Mouse (Mus musculus) embryonic facial prominence, embryonic 15.5 days (tissue): ENCODE results near the gene Gm10272. TPM values are rescaled to one million over a fixed set of nuclear protein-coding genes. Genes with fewer than 3 reads are reported as not detected.

Experiments used
- ATAC-seq: fragments of 200-750 bp; cut with Nextera tagmentation; 2 replicates; pipeline ENCODE4 v1.8.0; 2017; ENCODE audit warnings: low read depth, moderate TSS enrichment; ENCODE audit not compliant: insufficient number of reproducible peaks, low FRiP score, low TSS enrichment
- H3K27ac ChIP-seq: fragments of 300-500 bp; sonication (generic); replicated peaks from 2 replicates; pipeline ENCODE4 v1.5.1; 2015; ENCODE audit warnings: mild to moderate bottlenecking, inconsistent platforms
- H3K27me3 ChIP-seq: fragments of 300-500 bp; sonication (generic); 2 replicates; pipeline ENCODE4 v1.6.1; 2015; ENCODE audit warnings: inconsistent platforms
- H3K36me3 ChIP-seq: fragments of 300-500 bp; sonication (generic); 2 replicates; pipeline ENCODE4 v1.6.1; 2015; ENCODE audit warnings: mild to moderate bottlenecking, inconsistent platforms
- H3K4me1 ChIP-seq: fragments of 300-500 bp; sonication (generic); 2 replicates; pipeline ENCODE4 v1.6.1; 2015; ENCODE audit warnings: inconsistent platforms
- H3K4me2 ChIP-seq: fragments of 300-500 bp; sonication (generic); replicated peaks from 2 replicates; pipeline ENCODE4 v1.6.1; 2015; ENCODE audit warnings: mild to moderate bottlenecking, inconsistent platforms
- H3K4me3 ChIP-seq: fragments of 300-500 bp; sonication (generic); replicated peaks from 2 replicates; pipeline ENCODE4 v1.5.1; 2015; ENCODE audit warnings: mild to moderate bottlenecking, inconsistent platforms
- H3K9ac ChIP-seq: fragments of 300-500 bp; sonication (generic); 2 replicates; pipeline ENCODE4 v1.6.1; 2015; ENCODE audit warnings: inconsistent platforms
- H3K9me3 ChIP-seq: fragments of 300-500 bp; sonication (generic); replicated peaks from 2 replicates; pipeline ENCODE4 v1.6.1; 2016; ENCODE audit warnings: inconsistent platforms
- WGBS: fragments of 180-500 bp; shearing (Covaris S2); methylation state at CpG from one replicate; pipeline ENCODE4 v1.1.7; 2015; 5-methylcytosine and 5-hydroxymethylcytosine counted together
- polyA plus RNA-seq: library from polyadenylated mRNA; unstranded; fragments of >200 nt; fragmentation: Nextera tagmentation; extraction: Ambion mirVana; gene quantifications from 2 replicates; pipeline ENCODE4 v1.2.1, GENCODE M21; 2015

Gene Gm10272
- 0.59 TPM in 1 of 2 replicates, not detected in the other for polyA plus RNA-seq

DNA sequence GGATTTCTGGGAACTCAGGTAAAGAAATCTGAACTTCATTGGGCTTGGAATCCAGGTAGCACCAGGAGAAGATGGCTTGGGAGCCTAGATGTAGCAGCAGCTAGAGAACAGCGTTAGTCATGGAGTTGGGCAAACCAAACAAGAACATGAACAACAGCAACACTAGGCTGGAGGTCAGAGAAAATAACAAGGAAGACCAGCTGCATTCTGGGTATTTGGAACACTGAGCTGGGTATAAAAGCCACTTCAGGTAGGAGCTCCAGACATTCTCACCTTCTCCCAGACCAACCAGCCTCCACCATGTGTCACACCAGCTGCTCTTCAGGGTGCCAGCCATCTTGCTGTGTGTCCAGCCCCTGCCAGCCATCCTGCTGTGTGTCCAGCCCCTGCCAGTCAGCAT, at the start of gene Gm10272:
Gm10272 (plus strand) TSS at position 301 of the 400 bp plus-strand sequence.
- Histone ChIP-seq H3K4me1 (no peaks in the 10 kb centered on the region), H3K4me3 (no peak within 1 kb of the TSS), H3K9ac (no peak within 1 kb of the TSS), H3K27me3 (no peaks in the 10 kb centered on the region), H3K9me3 (no peaks in the 10 kb centered on the region), H3K27ac (no peak within 1 kb of the TSS), H3K4me2 (no peak within 1 kb of the TSS), H3K36me3 (no peaks in the 10 kb centered on the region)
- WGBS: 96% methylated on average over 1 of the region's 1 CpGs
- no peak for ATAC-seq

GRCm38 (mm10) chr10:77658286-77658994, 48.0 kb upstream of the Gm10272 start:
- WGBS: 50% methylated on average over 15 of the region's 15 CpGs

DNA sequence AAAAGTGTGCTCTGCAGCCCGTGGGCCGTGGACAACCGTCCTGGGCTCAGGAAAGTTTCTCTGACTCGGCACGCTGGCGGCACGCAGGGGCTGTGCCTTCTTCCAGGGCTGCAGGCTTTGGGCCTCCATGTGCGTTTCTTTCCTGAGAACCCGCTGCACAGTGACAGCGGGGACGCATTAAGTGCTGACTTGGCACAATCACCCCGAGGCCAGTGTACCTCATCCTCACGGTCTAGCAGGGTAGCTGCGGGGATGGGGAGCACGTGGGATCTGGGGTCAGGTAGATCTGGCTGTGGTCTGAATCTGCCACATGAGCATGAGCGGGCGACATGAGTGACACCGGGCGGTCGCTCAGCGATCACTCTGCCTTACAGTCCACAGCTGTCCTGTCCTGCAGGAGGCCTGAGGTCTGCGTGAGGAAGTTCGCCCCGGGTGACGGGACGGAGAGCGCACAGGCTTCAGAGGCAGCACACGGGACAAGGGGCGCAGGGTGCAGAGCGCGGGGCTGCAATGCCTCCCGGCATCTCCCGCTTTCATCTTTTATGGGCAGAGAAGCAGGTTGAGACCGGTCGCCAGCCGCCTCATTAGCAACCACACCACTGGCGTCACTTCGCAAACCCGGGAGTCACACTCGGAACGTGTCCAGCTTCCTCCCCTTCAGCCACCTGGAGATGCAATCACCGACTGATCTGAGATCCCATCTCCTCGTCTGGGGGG, 42.3 kb upstream of the Gm10272 start:
- no peaks in the 10 kb centered on the region for H3K36me3 ChIP-seq
- peaks cover 11% of the 10 kb centered on the region for H3K4me1 ChIP-seq
- H3K27me3 ChIP-seq: 0 out of 2 replicates have a peak, but pooled peaks cover 3% of the 10 kb centered on the region
- no peak overlapping the region for H3K4me3 ChIP-seq
- no peak overlapping the region for H3K4me2 ChIP-seq
- no peak for ATAC-seq
- WGBS: 44% methylated on average over 43 of the region's 43 CpGs
- H3K9me3 ChIP-seq: no peaks in the 10 kb centered on the region
- no peak overlapping the region for H3K9ac ChIP-seq
- H3K27ac ChIP-seq: no peak overlapping the region

More at GRCm38 (mm10) chr10:77658286-77658994, 48.0 kb upstream of the Gm10272 start:
- H3K27ac ChIP-seq: no peak overlapping the region
- H3K36me3 ChIP-seq: no peaks in the 10 kb centered on the region
- H3K4me3 ChIP-seq: no peak overlapping the region
- H3K4me2 ChIP-seq: no peak overlapping the region
- no peaks in the 10 kb centered on the region for H3K9me3 ChIP-seq
- no peaks in the 10 kb centered on the region for H3K27me3 ChIP-seq
- no peak overlapping the region for H3K9ac ChIP-seq
- H3K4me1 ChIP-seq: peaks cover 9% of the 10 kb centered on the region; the same call in 1 of the 2 replicates
- ATAC-seq: no peak

- WGBS: 58% methylated on average over 8 of the region's 8 CpGs
- H3K9ac ChIP-seq: no peak overlapping the region
- H3K27ac ChIP-seq: no peak overlapping the region
- no peaks in the 10 kb centered on the region for H3K36me3 ChIP-seq
- ATAC-seq: no peak
- H3K4me1 ChIP-seq: peaks cover 11% of the 10 kb centered on the region
- H3K9me3 ChIP-seq: no peaks in the 10 kb centered on the region
- no peak overlapping the region for H3K4me2 ChIP-seq
- no peak overlapping the region for H3K4me3 ChIP-seq
- H3K27me3 ChIP-seq: 0 out of 2 replicates have a peak, but pooled peaks cover 3% of the 10 kb centered on the region
Measured at GRCm38 (mm10) chr10:77666342-77666741, 40.1 kb upstream of the Gm10272 start.

GRCm38 (mm10) chr10:77667402-77667801, 39.0 kb upstream of the Gm10272 start:
- Histone ChIP-seq H3K27me3 (0 out of 2 replicates have a peak, but pooled peaks cover 3% of the 10 kb centered on the region), H3K9ac (no peak overlapping the region), H3K27ac (no peak overlapping the region), H3K4me3 (no peak overlapping the region), H3K9me3 (no peaks in the 10 kb centered on the region), H3K36me3 (no peaks in the 10 kb centered on the region), H3K4me1 (peaks cover 11% of the 10 kb centered on the region), H3K4me2 (no peak overlapping the region)
- ATAC-seq: no peak
- WGBS: 68% methylated on average over 4 of the region's 4 CpGs

GRCm38 (mm10) chr10:77670710-77671109, 35.7 kb upstream of the Gm10272 start:
- Histone ChIP-seq H3K4me2 (no peak overlapping the region), H3K4me1 (peaks cover 22% of the 10 kb centered on the region), H3K27ac (no peak overlapping the region), H3K27me3 (peaks cover 4% of the 10 kb centered on the region; the same call in 1 of the 2 replicates), H3K4me3 (no peak overlapping the region), H3K9me3 (no peaks in the 10 kb centered on the region), H3K36me3 (no peaks in the 10 kb centered on the region), H3K9ac (no peak overlapping the region)
- 65% methylated on average over 4 of the region's 4 CpGs for WGBS
- no peak for ATAC-seq

DNA sequence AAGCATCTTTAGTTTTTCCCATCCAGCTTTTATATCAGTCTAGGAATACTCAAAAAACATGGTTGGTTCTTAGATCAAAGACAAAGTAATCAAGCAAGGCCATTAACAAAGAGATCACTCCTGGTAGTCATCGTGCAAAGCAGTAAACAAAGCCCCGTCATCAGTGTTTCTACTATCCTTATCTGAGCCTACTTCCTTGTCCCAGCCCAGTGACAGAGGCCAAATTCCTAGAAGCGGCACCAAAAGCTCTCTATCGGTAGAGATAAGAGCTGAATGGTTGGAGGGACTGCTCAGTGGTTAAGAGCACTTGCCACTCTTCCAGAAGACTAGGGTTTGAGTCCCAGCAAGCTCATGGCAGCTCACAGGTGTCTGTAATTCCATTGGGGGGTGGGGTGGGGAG, 34.9 kb upstream of the Gm10272 start:
- H3K9ac ChIP-seq: no peak overlapping the region
- H3K27me3 ChIP-seq: peaks cover 10% of the 10 kb centered on the region; the same call in 1 of the 2 replicates
- H3K36me3 ChIP-seq: no peaks in the 10 kb centered on the region
- WGBS: 74% methylated on average over 4 of the region's 4 CpGs
- no peak overlapping the region for H3K27ac ChIP-seq
- no peaks in the 10 kb centered on the region for H3K9me3 ChIP-seq
- no peak overlapping the region for H3K4me2 ChIP-seq
- ATAC-seq: no peak
- no peak overlapping the region for H3K4me3 ChIP-seq
- peaks cover 17% of the 10 kb centered on the region for H3K4me1 ChIP-seq

GRCm38 (mm10) chr10:77673765-77674164, 32.7 kb upstream of the Gm10272 start:
- whole genome bisulfite sequencing: 50% methylated on average over 13 of the region's 13 CpGs
- H3K9ac ChIP-seq: no peak overlapping the region
- H3K9me3 ChIP-seq: no peaks in the 10 kb centered on the region
- H3K36me3 ChIP-seq: no peaks in the 10 kb centered on the region
- no peak for ATAC-seq
- peaks cover 24% of the 10 kb centered on the region for H3K4me1 ChIP-seq
- peaks cover 28% of the 10 kb centered on the region for H3K27me3 ChIP-seq
- H3K4me3 ChIP-seq: no peak overlapping the region
- H3K27ac ChIP-seq: no peak overlapping the region
- no peak overlapping the region for H3K4me2 ChIP-seq

GRCm38 (mm10) chr10:77677562-77677961, 28.9 kb upstream of the Gm10272 start:
- peaks cover 24% of the 10 kb centered on the region for H3K4me1 ChIP-seq
- H3K4me2 ChIP-seq: peak overlapping the region; percentile 70
- no peak overlapping the region for H3K27ac ChIP-seq
- peak overlapping the region; percentile 35 for H3K4me3 ChIP-seq
- ATAC-seq: peak; percentile 10; the same call in 1 of the 2 replicates
- H3K9me3 ChIP-seq: no peaks in the 10 kb centered on the region
- no peaks in the 10 kb centered on the region for H3K36me3 ChIP-seq
- WGBS: under 1% methylated on average over 35 of the region's 35 CpGs
- peaks cover 31% of the 10 kb centered on the region for H3K27me3 ChIP-seq
- 0 out of 2 replicates have a peak overlapping the region, but pooled peaks have one; percentile 10 for H3K9ac ChIP-seq

DNA sequence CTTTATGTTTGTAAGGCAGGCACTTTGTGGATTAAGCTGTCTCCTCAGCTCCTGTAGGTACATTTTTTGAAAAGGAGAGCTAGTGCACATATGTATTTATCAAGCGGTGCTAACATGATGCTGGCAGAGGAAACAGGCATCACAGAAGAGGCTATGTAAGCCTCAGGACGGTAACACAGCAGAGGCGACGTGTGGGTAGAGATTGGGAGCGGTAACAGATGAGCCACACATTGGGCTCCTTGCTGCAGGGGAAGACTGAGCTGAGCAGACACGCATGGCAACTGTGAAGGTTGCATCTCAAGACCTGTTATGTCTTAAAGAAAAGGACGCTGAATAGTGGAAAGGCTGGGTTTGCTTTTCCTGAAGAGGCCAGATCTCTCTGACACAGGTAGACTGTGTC, 23.4 kb upstream of the Gm10272 start:
- H3K27ac ChIP-seq: no peak overlapping the region
- 62% methylated on average over 7 of the region's 7 CpGs for WGBS
- no peak overlapping the region for H3K9ac ChIP-seq
- peaks cover 40% of the 10 kb centered on the region for H3K27me3 ChIP-seq
- no peak for ATAC-seq
- H3K4me3 ChIP-seq: no peak overlapping the region
- no peaks in the 10 kb centered on the region for H3K36me3 ChIP-seq
- H3K4me2 ChIP-seq: no peak overlapping the region
- H3K9me3 ChIP-seq: no peaks in the 10 kb centered on the region
- H3K4me1 ChIP-seq: peaks cover 11% of the 10 kb centered on the region

DNA sequence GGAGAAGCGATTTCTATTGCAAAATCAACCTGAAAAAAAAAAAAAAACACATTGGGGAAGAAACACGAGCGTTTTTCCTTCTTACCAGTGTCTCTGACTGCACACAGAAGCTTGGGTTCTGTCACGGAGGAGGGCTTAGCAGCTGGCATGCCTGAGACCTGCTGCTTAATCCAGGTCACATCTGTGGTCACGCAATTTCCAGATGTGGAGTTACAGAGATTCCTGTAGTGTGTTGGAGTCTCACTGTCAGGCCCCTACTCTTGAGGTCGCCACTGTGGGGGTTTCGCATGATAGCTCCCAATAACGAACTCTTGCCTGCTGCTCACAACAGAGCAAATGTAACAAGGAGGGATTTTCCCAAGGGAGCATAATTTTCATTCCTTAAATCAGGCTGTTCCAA, 22.2 kb upstream of the Gm10272 start:
- Histone ChIP-seq H3K36me3 (no peaks in the 10 kb centered on the region), H3K27ac (no peak overlapping the region), H3K9me3 (no peaks in the 10 kb centered on the region), H3K9ac (no peak overlapping the region), H3K27me3 (peaks cover 31% of the 10 kb centered on the region), H3K4me3 (no peak overlapping the region), H3K4me2 (no peak overlapping the region), H3K4me1 (peaks cover 7% of the 10 kb centered on the region; the same call in 1 of the 2 replicates)
- 12% methylated on average over 8 of the region's 8 CpGs for WGBS
- no peak for ATAC-seq
